Mouse (Mus musculus) kidney, postnatal 25 days (tissue): ENCODE measurements around the gene Gas1.

ENCODE experiments used
- DNase-seq, 2 experiments: peaks; one replicate each; pipeline ENCODE4 v3.0.0; 2021; ENCODE audit warnings: mixed read lengths in 2 of 2

The Gas1 gene

DNA sequence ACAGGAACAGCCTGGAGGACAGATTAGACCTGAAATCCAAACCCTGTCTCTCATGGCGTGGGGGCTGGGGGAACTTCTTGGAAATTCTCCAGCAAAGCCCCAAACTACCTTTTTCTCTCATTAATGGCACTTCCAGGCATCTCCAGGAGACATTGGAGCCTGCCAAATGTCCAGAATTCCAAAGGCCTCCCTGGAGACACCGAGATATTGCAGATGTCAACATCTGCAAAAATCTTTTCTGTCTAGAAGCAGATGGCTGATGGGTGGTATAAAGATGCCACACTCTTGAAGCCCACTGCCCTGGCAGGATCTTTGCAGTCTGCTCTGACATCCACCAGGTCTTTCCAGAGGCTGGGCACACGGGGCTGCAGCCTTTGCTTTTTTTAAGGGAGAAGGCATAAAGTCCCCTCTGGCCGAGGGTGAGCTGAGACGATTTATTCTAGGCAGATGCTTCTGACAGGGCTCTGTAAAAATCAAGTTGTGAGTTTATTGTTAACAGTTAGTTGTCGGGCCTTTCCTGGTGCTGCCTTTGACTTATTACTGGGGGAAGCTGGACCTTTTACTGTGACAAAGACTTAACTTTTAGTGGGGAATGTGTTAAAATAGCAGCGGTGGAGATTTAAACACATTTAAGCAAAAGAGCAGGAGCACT lies 4.7 kb downstream of the Gas1 start:
- no peak for DNase-seq

DNA sequence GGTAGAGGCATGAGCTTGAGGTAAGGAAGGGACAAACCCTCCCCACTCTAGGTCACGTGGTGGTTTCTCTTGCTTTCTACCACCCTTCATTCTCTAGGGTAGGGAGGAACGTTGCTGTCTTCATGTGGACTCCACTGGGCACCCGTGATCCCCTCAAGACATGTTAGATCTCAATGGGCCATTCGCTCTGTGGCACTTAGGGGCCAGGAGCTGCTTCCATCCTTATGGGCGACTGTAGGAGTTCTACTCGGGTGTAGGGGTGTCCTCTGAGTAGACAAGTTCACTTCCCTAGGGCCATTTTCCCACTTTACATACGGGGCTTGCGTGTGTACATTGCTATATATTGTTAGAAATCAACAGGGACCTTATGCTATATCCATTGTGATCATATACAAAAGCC lies 5.4 kb downstream of the Gas1 start:
- no peak for DNase-seq

DNA sequence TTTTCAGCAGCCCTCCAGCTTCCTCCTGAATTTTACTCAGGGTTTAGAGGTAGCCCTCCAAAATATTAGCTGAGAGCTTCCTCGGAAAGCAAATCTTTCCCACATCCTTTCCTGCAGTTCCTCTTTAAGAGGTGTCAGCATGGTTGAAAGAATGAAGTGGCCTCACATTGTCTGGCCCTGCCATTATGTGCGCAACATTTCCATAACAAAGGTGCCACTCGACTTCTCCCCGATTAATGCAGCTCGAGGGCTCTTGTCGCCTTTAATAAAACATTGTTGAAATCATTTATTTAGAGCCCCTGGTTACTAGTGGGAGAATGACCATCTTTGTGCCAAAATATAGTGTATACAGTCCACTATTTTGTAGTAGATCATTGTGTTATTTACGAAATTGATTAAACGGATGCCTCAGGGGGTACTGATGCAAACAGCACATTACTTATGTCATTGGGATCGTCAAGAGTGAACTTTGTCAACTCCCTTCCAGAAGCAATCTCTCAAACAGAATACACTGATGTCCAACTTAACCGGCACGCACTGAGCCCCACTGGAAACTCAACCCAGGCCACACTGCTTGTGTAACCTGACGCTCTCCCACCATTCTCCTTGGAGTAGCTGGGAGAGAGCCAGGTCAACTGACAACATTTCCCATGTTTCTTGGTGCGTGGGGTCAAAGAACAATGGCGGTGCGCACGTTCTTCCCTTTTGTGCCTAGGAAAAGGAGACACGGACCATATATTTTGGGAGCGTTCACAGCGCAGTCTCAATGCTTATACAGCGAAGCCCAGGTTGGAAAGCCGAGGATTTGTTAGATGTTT lies 6.1 kb downstream of the Gas1 start:
- no peak for DNase-seq

DNA sequence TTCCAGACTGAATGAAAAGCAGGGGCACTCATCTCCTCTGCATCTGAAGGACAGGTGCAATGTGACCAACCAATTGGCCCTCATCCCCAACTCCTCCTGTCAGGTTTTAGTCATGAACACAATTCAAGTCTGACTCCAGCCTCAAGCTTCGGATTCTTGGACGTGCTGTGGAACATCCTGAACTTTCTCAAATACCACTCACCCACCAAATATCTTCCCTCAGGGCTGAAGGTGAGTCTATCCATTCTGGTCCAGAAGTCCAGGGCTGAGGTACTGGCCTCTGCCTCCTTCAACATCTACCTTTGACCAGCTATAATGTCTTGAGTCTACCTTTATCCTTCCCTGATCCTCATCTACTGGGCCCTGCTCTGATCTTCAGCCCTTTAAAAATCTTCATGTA lies 8.1 kb downstream of the Gas1 start:
- no peak for DNase-seq

DNA sequence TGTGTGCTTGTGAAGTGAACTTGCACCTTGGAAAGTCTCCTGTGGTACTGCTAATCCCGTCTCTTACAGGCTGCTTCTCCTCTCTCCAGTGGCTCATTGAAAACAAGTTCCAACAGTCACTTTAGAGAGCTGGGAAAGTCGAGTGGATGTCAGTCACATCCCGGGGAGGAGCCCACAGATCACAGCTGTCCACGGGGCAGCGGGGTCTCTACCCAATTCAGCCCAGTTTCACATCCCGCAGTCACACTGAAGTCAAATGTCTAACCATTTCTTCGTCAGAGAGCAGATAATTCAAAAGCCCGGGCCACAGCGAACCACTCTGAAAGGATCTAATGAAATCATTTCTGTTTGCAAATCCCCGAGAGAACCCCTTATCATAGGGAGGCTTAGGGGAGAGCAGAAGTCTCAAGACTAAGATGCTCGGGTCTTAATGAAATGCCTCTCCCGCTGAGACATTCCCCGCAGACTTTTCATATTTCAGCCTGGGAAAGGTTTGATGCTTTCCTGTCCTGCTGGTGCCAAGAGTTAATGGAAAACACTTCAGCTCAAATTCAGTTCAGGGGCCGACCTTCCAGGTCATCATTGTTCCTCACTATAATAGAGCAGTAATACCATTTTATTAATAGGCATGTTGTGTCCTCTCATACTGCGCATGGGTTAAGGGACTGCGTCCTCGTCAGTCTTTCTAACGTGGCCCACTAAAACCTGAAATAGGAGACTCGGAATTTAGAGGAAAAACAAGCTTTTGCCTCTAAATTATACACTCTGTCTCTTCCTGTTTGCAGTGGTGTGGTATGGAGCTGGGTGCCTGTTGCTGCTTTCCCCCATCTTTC lies 20.7 kb downstream of the Gas1 start:
- DNase-seq = no peak

DNA sequence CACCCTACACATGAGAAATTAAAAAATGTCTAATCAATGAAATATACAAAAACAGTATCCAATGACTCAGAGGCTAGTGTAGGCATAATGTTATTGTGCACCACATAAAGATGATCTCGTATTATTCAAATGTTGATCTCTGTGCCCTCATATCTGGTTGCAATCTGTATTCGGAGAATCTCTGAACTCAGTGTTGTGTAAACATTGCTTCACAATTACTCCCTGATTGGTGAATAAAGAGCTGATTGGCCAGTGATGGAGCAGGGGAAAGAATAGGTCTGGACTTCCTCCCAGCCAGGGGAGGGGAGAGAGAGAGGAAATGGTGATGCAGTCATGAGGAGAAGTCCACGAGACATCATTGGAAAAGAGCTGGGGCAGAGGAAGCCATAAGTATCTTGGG lies 23.0 kb downstream of the Gas1 start:
- no peak for DNase-seq

DNA sequence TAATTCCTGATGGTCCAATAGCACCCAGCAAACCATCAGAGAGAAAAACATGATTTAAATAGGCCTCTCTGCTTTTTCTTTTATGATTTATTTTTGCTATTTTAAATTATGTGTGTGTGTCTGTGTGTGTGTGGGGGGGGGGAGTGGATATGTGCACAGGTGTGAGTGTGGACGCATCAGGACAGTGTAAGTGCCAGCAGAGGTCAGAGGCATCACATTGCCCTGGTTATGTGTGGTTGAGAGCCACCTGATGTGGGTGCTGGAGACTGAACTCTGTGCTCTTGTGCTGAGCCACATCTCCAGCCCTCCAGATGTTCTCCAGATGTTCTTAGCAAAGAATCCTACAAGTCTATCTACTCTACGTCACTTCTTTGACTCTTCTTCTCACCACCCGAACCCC lies 28.9 kb downstream of the Gas1 start:
- DNase-seq = no peak

DNA sequence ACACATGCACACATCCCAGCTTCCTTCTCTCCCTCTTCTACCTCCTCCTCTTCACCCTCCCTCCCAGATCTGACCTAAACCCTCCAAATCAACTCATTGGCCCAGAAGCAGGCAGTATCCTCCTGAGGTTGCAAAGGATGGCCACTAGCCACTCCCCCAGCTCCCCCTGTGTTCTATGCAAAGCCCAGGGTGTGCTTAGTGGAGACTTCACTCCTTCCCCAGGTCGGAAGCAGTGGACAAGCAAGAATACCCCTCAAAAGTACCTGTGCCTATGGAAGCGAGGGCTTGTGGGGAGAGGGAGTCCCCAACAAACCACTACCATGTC lies 29.3 kb downstream of the Gas1 start:
- DNase-seq = no peak

DNA sequence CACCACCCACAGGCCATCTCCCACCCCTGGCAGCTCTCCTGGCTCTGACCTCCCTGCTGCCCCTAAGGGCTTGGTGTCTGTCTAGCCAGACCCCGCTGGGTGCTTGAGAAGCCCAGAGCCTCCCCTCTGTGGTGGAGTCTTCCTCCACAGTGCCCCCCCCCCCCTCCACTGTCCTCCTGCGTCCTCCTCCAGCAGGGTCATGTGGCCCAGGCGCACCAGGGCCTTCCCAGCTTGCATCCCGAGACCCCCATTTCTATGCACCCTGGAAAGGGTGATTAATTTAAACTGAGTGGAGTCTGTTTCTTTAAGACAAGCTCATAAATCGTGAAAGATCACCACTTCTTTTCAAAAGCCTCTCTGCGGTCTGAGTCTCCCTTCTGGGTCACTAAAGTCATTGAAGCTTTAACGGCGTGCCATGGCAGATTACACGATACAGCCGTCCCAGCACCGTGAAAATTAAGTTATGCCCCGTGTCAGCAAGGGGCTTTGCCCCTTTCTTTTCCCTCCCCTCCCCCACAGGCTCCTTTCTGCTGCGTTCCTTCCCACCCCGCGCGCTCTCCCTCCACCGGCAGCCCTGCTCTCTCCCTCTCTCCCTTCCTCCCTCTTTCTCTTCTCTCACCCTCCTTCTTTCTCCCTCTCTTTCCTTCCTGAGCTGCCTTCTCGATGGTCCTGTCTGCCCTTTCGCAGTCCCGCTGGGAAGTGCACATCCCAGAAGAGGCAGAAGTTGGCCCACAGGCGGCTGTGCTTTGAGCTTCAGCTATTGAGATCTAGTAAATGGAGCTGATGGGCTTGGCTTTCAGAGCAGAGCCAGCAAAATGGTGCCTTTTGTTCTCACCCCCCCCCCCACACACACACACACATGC lies 29.9 kb downstream of the Gas1 start:
- DNase-seq = peak in 1 of 2 experiments; percentile 10

DNA sequence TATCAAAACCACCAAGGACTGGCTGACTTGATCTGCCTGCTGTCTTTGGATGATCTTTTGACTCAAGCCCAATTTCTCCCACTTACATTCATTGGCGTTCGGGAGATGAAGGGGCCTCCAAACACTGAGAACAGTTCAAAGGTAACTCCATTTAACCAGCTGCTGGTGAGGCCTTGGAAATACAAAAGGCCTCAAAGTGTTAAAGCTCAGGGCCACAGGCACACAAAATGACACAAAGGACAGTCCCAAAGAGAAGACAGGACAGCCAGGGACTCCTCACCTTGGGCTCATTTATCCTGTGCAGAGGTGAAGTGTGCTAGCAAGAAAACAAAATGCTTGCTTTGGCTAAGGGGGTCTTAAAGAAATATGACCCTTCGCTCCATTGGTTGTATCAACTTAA lies 30.9 kb downstream of the Gas1 start:
- DNase-seq = no peak

DNA sequence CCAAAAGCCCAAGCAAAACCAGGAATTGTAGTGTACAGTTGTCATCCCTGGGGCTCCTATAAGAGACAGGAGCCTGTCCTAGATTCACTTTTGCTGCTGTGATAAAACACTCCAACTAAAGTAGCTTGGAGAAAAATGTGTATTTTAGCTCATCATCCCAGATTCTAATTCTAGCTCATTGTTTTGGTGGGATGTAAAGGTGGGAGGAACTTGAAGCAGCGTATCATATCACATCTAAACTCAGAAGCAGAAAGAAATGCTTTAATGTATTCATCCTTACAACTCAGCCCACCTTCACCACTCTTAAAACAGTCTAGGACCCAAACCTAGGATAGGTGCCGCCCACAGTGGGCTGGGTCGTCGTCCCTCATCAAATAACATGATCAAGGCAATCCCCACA lies 40.2 kb downstream of the Gas1 start:
- DNase-seq = no peak

DNA sequence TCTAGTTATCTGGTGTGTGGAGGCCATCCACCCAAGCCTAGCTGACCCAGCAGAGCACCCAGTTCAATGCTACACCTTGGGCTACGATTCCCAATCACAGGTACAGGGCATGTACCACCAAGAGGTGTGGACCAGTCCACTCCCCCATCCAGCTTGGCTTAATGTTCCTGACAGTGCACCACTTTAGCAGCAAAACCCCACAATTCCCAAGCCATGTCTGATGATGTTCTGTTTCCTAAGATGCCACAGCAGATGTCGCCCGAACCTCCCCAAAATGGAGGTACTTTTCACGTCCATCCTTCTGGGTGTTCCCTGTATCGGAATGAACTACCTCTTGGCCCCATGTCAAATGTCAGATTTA lies 42.7 kb downstream of the Gas1 start:
- DNase-seq = no peak

DNA sequence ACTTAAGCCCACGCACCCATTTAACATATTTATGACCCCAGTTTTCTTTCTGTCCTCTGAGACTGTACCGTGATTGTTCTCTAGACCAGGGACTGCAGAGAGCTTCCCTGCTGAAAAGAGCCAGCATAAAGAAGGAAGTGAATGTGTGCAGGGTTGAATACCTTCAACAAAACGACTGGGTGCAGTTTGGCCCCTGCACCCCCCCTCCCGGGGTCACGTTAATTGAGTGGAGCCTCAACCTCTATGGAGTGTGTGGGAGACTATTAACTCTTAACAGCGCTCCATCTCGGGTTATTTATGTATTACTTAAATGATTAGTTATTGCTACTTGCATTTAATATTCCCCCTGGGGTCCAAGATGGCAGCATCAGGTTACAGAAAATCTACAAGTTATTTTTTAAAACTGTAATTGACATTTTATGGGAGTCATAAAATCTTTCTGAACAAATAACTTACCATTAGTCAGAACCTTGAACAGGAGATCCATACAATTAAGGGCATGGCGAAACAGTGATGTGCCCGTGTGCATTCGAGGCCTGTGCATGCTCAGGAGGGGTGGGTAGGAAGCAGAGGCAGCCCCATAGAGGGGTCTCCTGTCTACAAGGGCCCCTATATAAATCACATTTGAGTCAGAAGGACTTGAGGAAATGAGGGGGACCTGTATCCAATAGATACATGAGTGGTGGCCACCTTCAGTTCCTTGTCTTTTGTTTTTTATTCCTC lies 43.3 kb downstream of the Gas1 start:
- no peak for DNase-seq

DNA sequence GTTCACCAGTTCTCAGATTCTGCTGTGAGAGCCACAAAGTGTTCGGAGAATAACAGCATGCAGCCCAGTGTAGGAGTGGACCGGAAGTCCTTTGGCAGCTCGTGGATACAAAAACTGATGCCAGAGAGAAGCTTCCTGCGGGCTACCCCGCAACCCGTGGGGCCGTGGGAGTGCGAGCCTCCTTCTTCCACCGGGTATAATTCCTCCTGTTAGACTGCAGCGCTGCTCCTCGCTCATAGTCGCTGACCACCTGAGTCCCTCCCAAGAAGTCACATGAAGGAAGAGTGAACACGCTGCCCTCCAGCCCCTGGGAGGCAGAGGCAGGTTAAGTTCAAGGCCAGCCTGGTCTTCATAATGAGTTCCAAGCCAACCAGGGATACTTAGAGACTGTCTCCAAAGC lies 45.4 kb downstream of the Gas1 start:
- no peak for DNase-seq

DNA sequence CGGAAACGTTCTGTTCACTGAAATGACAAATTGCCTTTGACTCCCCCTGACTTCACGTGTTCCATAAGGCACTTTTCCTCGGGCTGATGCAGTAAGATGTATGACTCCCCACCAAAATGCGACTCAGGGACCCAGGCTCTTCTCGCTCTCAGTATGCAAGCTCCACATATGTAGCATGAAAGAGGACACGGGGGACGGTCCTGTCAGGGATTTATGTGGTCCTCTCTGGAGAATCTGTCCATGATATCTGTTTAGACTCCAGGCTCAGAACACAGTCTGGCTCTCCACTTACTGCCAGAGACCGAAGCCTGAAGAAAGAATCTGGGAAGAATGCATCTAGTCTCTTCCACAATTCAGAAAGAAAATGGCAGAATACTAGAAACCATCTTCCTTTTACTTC lies 47.6 kb downstream of the Gas1 start:
- DNase-seq = no peak

DNA sequence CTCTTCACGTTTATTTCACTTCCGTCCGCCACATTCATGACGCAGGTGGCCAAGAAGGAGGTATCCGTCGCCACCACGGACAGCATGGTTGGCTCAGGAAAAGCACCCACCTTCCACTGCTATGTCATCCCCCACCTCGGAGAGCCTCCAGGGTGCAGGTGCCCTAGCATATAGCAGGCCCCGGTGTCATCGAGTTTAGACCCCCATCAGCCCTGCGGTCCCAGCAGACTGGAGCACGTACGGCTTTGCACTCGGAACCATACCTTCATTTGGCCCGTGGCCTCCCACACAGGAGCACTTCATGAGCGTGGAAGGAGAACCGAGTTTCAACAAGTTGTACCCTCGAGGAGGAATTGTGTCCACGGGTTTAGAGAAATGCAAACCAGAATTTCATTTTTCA lies 50.8 kb downstream of the Gas1 start:
- DNase-seq = no peak

DNA sequence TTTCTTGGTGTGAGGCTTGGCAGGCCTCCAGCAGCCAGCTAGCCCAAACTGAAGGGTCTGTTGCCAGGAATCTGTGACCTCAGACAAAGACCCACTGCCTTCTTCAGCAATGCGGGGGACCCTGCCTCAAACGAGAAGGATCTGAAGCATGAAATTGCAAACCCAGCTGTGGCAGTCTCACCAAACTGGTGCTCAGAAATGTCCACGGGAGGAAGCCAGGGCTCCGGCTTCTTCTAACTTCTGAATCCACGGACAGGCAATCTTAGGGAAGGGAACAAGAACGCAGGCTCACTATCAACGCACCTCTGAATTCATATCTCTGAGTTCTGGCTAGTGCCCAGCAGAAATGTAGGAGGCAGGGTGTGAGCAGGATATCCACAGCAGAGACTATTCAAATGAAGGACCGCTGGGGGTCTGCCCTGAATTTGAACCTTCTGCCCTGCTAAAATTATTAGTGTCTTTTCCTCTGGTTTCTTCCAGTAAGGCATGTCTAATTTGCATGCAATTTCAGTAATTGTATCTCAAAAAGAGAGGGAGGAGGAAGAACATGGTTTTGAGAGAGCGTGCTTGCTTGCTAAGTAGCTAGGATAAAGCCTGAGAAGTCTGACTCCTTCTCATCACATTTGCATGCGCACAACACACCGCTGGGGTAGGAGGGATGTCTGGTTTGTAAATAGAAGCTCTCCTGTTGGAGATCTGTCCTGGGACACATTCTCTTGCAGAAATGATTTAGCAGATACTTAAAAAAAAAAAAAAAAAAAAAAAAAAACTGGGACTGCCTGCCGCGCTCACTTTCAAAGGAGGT lies 51.5 kb downstream of the Gas1 start:
- no peak for DNase-seq

DNA sequence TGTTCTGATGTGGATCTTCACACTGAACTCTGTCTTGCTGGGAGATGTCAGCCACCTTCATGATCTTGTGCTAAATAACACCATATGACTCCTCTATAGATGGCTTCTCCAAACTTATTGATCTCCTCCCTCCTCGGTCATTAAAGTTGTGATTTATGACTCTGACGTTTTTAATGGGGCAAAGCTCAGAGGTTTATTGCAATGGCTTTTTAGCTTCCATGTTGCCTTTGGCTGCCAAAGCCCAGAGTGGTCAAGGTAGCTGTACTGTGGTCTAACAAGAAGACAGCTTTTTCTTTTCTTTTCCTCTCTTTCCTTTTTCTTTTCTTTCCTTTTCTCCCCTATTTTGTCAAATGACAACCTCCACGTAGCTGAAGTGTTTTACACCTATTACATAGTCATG lies 52.1 kb downstream of the Gas1 start:
- DNase-seq = no peak

DNA sequence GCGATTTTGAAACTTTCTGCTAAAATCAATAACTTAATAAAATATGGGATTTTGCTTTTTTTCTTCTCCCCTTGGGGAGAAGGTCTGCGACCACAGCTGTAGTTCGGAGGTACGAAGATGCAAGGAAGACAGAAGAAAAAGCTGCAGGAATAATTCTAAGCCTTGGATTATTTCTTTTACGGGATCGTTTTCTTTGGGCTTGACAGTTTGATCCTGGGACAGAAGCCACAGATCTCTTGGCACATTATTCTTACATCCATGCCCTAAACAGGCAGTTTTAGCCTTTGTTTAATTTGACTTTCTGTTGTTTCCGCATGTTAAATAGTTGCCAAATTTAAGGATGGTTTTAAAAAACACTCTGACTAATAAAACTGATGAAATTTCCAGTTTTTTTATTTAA lies 52.7 kb downstream of the Gas1 start:
- no peak for DNase-seq
